Comparison of ENCODE assay signal across 8 mouse cellular contexts in the genomic region with DNA sequence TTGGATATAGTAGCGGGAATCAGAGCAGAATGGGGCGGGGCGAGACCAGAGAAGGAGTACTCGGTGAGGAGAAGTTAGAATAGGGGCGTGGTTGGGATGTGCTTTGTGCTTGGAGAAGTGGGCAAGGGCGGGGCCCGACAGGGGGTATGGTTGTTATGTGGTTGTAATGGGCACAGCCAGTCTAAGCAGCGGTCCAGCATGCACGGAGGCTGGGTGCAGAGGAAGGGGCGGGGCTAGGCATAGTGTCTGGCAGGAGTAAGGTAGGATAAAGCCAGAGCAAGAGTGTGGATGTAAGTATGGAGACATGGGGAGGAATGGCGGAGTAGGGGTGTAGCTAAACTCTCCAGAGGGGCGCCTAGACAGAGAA. TPM values are rescaled to one million over a fixed set of nuclear protein-coding genes. Genes with fewer than 3 reads are reported as not detected.
DNase-seq lines count a peak whose midpoint lies in the region; ATAC-seq and TF ChIP-seq lines count a peak whose summit lies in the region.

No protein-coding gene starts in this region.

- H3K4me3 ChIP-seq in gastrocnemius, adult 2 months: peak overlapping the region; percentile 66
- H3K4me3 ChIP-seq in testis, adult 2 months (ENCODE audit: control insufficient read depth, low read depth, low read length): peak overlapping the region; percentile 16
- peak overlapping the region; percentile 39 for H3K4me3 ChIP-seq in limb, embryonic 14.5 days (replicated peaks; ENCODE audit: low read length)
- H3K4me3 ChIP-seq in stomach, embryonic 16.5 days (replicated peaks; ENCODE audit: low read length): peak overlapping the region; percentile 51

- no peak overlapping the region for H3K9ac ChIP-seq in limb, embryonic 14.5 days (ENCODE audit: low read depth, low read length, severe bottlenecking)
- H3K9ac ChIP-seq in stomach, embryonic 16.5 days (ENCODE audit: low read length): peak overlapping the region; percentile 63; the same call in 1 of the 2 replicates

- H3K4me1 ChIP-seq in testis, adult 2 months (ENCODE audit: control insufficient read depth, insufficient read depth, low read length): peaks cover 3% of the 10 kb centered on the region
- H3K4me1 ChIP-seq in limb, embryonic 14.5 days (ENCODE audit: control insufficient read depth, insufficient read depth, low read length): 0 out of 2 replicates have a peak, but pooled peaks cover 2% of the 10 kb centered on the region
- H3K4me1 ChIP-seq in stomach, embryonic 16.5 days (ENCODE audit: control insufficient read depth, insufficient read depth, low read length): peaks cover 6% of the 10 kb centered on the region

- no peak for DNase-seq in gastrocnemius, adult 2 months
- no peak for DNase-seq in gastrocnemius, postnatal 14 days
- DNase-seq in testis, postnatal 10 days (ENCODE audit: low spot score): no peak
- DNase-seq in limb, embryonic 14.5 days (ENCODE audit: low spot score): no peak
- no peak for DNase-seq in embryo, embryonic 9.5 days (ENCODE audit: extremely low spot score)
- no peak for DNase-seq in adrenal gland, postnatal 4 days (ENCODE audit: low spot score in 2 of 2)

- intact Hi-C loops in gastrocnemius, adult 2 months (cut with DNase I): no loop called here
- intact Hi-C loops in gastrocnemius, postnatal 14 days (cut with DNase I; ENCODE audit: low total_unique reads): no loop called here

- 0 out of 2 replicates have a peak, but pooled peaks have one; percentile 31 for ATAC-seq in limb, embryonic 14.5 days (ENCODE audit: low FRiP score, low read depth)
- ATAC-seq in stomach, embryonic 16.5 days (ENCODE audit: insufficient read depth, low FRiP score): no peak

- TF ChIP-seq CTCF in gastrocnemius, adult 2 months (IDR thresholded peaks at IDR 0.05): no peak
- TF ChIP-seq CTCF in testis, adult 2 months (IDR thresholded peaks at IDR 0.05; ENCODE audit: control insufficient read depth, insufficient read depth, insufficient replicate concordance, low read depth, low read length): no peak

- 3% methylated on average over 12 of the region's 12 CpGs for WGBS in limb, embryonic 14.5 days
- WGBS in stomach, embryonic 16.5 days: 3% methylated on average over 12 of the region's 12 CpGs

- H3K27ac ChIP-seq in gastrocnemius, adult 2 months: no peak overlapping the region
- H3K27ac ChIP-seq in testis, adult 2 months (ENCODE audit: control insufficient read depth, insufficient read depth, low read depth, low read length): no peak overlapping the region
- H3K27ac ChIP-seq in limb, embryonic 14.5 days (replicated peaks; ENCODE audit: low read depth, low read length): no peak overlapping the region
- no peak overlapping the region for H3K27ac ChIP-seq in stomach, embryonic 16.5 days (ENCODE audit: low read length)

- H3K9me3 ChIP-seq in limb, embryonic 14.5 days (ENCODE audit: control insufficient read depth, low read length): no peaks in the 10 kb centered on the region
- H3K9me3 ChIP-seq in stomach, embryonic 16.5 days (replicated peaks; ENCODE audit: control insufficient read depth, low read length): no peaks in the 10 kb centered on the region

- peak overlapping the region; percentile 76 for H3K4me2 ChIP-seq in limb, embryonic 14.5 days (replicated peaks; ENCODE audit: low read depth, low read length, severe bottlenecking)
- peak overlapping the region; percentile 92 for H3K4me2 ChIP-seq in stomach, embryonic 16.5 days (ENCODE audit: low read depth, low read length)

- no peaks in the 10 kb centered on the region for H3K36me3 ChIP-seq in testis, adult 2 months (ENCODE audit: control insufficient read depth, insufficient read depth, low read length)
- no peaks in the 10 kb centered on the region for H3K36me3 ChIP-seq in limb, embryonic 14.5 days (ENCODE audit: control insufficient read depth, insufficient read depth, low read length)
- no peaks in the 10 kb centered on the region for H3K36me3 ChIP-seq in stomach, embryonic 16.5 days (ENCODE audit: control insufficient read depth, insufficient read depth, low read length)

- no peaks in the 10 kb centered on the region for H3K27me3 ChIP-seq in testis, adult 2 months (ENCODE audit: control insufficient read depth, insufficient read depth, low read length)
- H3K27me3 ChIP-seq in limb, embryonic 14.5 days (ENCODE audit: control insufficient read depth, insufficient read depth, low read length): 0 out of 2 replicates have a peak, but pooled peaks cover 7% of the 10 kb centered on the region
- H3K27me3 ChIP-seq in stomach, embryonic 16.5 days (ENCODE audit: control insufficient read depth, insufficient read depth, low read length): peaks cover 10% of the 10 kb centered on the region

- no peak for TF ChIP-seq POLR2A in testis, adult 2 months (IDR thresholded peaks at IDR 0.05; ENCODE audit: control insufficient read depth, low read depth, low read length)
- TF ChIP-seq POLR2A in limb, embryonic 14.5 days (IDR thresholded peaks at IDR 0.05; ENCODE audit: borderline replicate concordance, extremely low read depth, insufficient read depth, insufficient read length): no peak

RNA-seq across cellular contexts. Expression of gene Srrm3, which starts 28.8 kb away (rescaled TPM):
- total RNA-seq in gastrocnemius, adult 2 months (2021): not detected
- not detected for total RNA-seq in gastrocnemius, postnatal 14 days (2021)
- polyA plus RNA-seq in testis, adult 2 months (2012; rRNA removed): 0.10 and 0.12 TPM in 2 replicates
- polyA plus RNA-seq in limb, embryonic 14.5 days (2012; rRNA removed): 0.53 and 0.55 TPM in 2 replicates
- polyA plus RNA-seq in limb, embryonic 14.5 days (2014; fragmentation: Nextera tagmentation; extraction: Ambion mirVana): 0.07 and 0.12 TPM in 2 replicates
- polyA plus RNA-seq in stomach, embryonic 16.5 days (2015; fragmentation: Nextera tagmentation; extraction: Ambion mirVana): 1.2 TPM in 2 replicates
- 1 to 10 TPM; 7.5 to 7.9 TPM for total RNA-seq in adrenal gland, postnatal 4 days (2021)

RNA-seq across cellular contexts. Expression of gene Hspb1, which starts 52.2 kb away (rescaled TPM):
- total RNA-seq in gastrocnemius, adult 2 months (2021): 100 to 1,000 TPM; 253 to 325 TPM
- total RNA-seq in gastrocnemius, postnatal 14 days (2021): 100 to 1,000 TPM; 257 to 459 TPM
- 49.6 and 51.0 TPM in 2 replicates for polyA plus RNA-seq in testis, adult 2 months (2012; rRNA removed)
- 326 and 338 TPM in 2 replicates for polyA plus RNA-seq in limb, embryonic 14.5 days (2012; rRNA removed)
- polyA plus RNA-seq in limb, embryonic 14.5 days (2014; fragmentation: Nextera tagmentation; extraction: Ambion mirVana): 433 and 574 TPM in 2 replicates
- 649 and 704 TPM in 2 replicates for polyA plus RNA-seq in stomach, embryonic 16.5 days (2015; fragmentation: Nextera tagmentation; extraction: Ambion mirVana)
- total RNA-seq in adrenal gland, postnatal 4 days (2021): 10 to 100 TPM; 49.4 to 56.5 TPM

RNA-seq across cellular contexts. Expression of gene Mdh2, which starts 57.2 kb away (rescaled TPM):
- total RNA-seq in gastrocnemius, adult 2 months (2021): 1,000 to 10,000 TPM in 1 of 2 experiments, 100 to 1,000 TPM in 1; 910 to 1,211 TPM
- 1,000 to 10,000 TPM; 1,031 to 1,199 TPM for total RNA-seq in gastrocnemius, postnatal 14 days (2021)
- 68.7 and 75.6 TPM in 2 replicates for polyA plus RNA-seq in testis, adult 2 months (2012; rRNA removed)
- 339 and 354 TPM in 2 replicates for polyA plus RNA-seq in limb, embryonic 14.5 days (2012; rRNA removed)
- polyA plus RNA-seq in limb, embryonic 14.5 days (2014; fragmentation: Nextera tagmentation; extraction: Ambion mirVana): 429 and 442 TPM in 2 replicates
- polyA plus RNA-seq in stomach, embryonic 16.5 days (2015; fragmentation: Nextera tagmentation; extraction: Ambion mirVana): 547 and 553 TPM in 2 replicates
- total RNA-seq in adrenal gland, postnatal 4 days (2021): 100 to 1,000 TPM; 433 to 459 TPM

RNA-seq across cellular contexts. Expression of gene Styxl1, which starts 57.3 kb away (rescaled TPM):
- total RNA-seq in gastrocnemius, adult 2 months (2021): not detected
- not detected for total RNA-seq in gastrocnemius, postnatal 14 days (2021)
- 70.9 and 81.5 TPM in 2 replicates for polyA plus RNA-seq in testis, adult 2 months (2012; rRNA removed)
- 0.08 and 0.10 TPM in 2 replicates for polyA plus RNA-seq in limb, embryonic 14.5 days (2012; rRNA removed)
- 0.15 TPM in 1 of 2 replicates, not detected in the other for polyA plus RNA-seq in limb, embryonic 14.5 days (2014; fragmentation: Nextera tagmentation; extraction: Ambion mirVana)
- polyA plus RNA-seq in stomach, embryonic 16.5 days (2015; fragmentation: Nextera tagmentation; extraction: Ambion mirVana): 0.27 TPM in 1 of 2 replicates, not detected in the other
- total RNA-seq in adrenal gland, postnatal 4 days (2021): 1 to 10 TPM; 1.6 to 1.7 TPM

Comparison
In these comparisons a context has a peak if more than half of its experiments do, and no peak if none do; other contexts are left out.
1. H3K4me3 ChIP-seq: peak in every context shown above with its lines; median percentile 66 in gastrocnemius, adult 2 months; 51 in stomach, embryonic 16.5 days; 39 in limb, embryonic 14.5 days; 16 in testis, adult 2 months.
2. RNA of gene Srrm3, which starts 28.8 kb away (total RNA-seq): 7.5 to 7.9 TPM in adrenal gland, postnatal 4 days; not detected in gastrocnemius, postnatal 14 days and not detected in gastrocnemius, adult 2 months; every median in the first group is over 4 times any median in the second.
3. RNA of gene Hspb1, which starts 52.2 kb away (total RNA-seq): 257 to 459 TPM in gastrocnemius, postnatal 14 days and 253 to 325 TPM in gastrocnemius, adult 2 months; 49.4 to 56.5 TPM in adrenal gland, postnatal 4 days; every median in the first group is over 4 times any median in the second.